Comparison of ENCODE assay signal across 12 mouse cellular contexts in the genomic region with DNA sequence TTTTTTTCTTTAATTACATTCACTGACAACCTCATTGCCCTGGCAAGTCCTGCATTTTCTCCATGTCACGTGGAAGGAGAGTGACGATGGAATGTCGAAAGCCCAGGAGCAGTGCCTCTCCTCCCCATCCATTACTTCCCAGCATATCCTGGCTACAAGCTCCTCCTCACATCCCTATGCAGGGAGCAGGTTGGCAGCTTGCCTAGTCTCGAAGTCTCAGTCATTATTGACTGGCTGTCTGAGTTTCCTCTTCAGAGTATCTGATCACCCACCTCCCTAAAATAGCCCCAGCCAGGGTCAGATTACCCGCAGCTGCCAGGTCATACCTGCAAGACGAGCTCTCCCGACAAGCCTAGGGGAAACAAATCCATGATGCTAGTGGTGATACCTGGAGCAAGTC.
DNase-seq lines count a peak whose midpoint lies in the region; ATAC-seq and TF ChIP-seq lines count a peak whose summit lies in the region.
"Had no signal": no experiment of that assay in that cellular context is flagged by ENCODE, and none has a peak within 500 bp of the region (broad histone marks: within the 10 kb centered on the region; RNA-seq: fewer than 3 reads in every experiment).

No protein-coding gene starts in this region.

- DNase-seq in adrenal gland, postnatal 10 days = peak; percentile 29
- no peak for DNase-seq in adrenal gland, postnatal 14 days
- peak; percentile 51 for DNase-seq in limb, embryonic 14.5 days (ENCODE audit: low spot score)
- no peak for DNase-seq in limb, embryonic 10.5 days (ENCODE audit: low spot score)
- peak; percentile 46 for DNase-seq in lung, postnatal 36 days
- no peak for DNase-seq in adipocyte (ENCODE audit: low spot score)
- DNase-seq in frontal cortex, postnatal 36 days (ENCODE audit: low spot score in 2 of 2) = no peak
- DNase-seq: liver, embryonic 13.5 days had no signal

- no peak overlapping the region for H3K9ac ChIP-seq in limb, embryonic 14.5 days (ENCODE audit: low read depth, low read length, severe bottlenecking)
- no peak overlapping the region for H3K9ac ChIP-seq in heart, embryonic 14.5 days (ENCODE audit: low read length)
- H3K9ac ChIP-seq: liver, embryonic 13.5 days; midbrain, embryonic 13.5 days; neural tube, embryonic 13.5 days had no signal

- no peaks in the 10 kb centered on the region for H3K9me3 ChIP-seq in limb, embryonic 14.5 days (ENCODE audit: control insufficient read depth, low read length)
- H3K9me3 ChIP-seq in limb, embryonic 10.5 days (replicated peaks) = no peaks in the 10 kb centered on the region
- H3K9me3 ChIP-seq in heart, embryonic 14.5 days (ENCODE audit: control insufficient read depth, low read length) = no peaks in the 10 kb centered on the region
- H3K9me3 ChIP-seq: liver, embryonic 13.5 days; midbrain, embryonic 13.5 days; neural tube, embryonic 13.5 days had no signal

- no peak for ATAC-seq in limb, embryonic 14.5 days (ENCODE audit: low FRiP score, low read depth)
- ATAC-seq in heart, embryonic 14.5 days (ENCODE audit: insufficient number of reproducible peaks, insufficient read depth, low FRiP score, low read depth) = peak; percentile 65; the same call in 1 of the 2 replicates

- no peak for TF ChIP-seq POLR2A in limb, embryonic 14.5 days (IDR thresholded peaks at IDR 0.05; ENCODE audit: borderline replicate concordance, extremely low read depth, insufficient read depth, insufficient read length)

- no peaks in the 10 kb centered on the region for H3K36me3 ChIP-seq in limb, embryonic 14.5 days (ENCODE audit: control insufficient read depth, insufficient read depth, low read length)
- H3K36me3 ChIP-seq in limb, embryonic 10.5 days = no peaks in the 10 kb centered on the region
- H3K36me3 ChIP-seq in heart, embryonic 14.5 days (ENCODE audit: control insufficient read depth, insufficient read depth, low read length) = no peaks in the 10 kb centered on the region
- H3K36me3 ChIP-seq: liver, embryonic 13.5 days; midbrain, embryonic 13.5 days; neural tube, embryonic 13.5 days had no signal

- no peak overlapping the region for H3K4me2 ChIP-seq in limb, embryonic 14.5 days (replicated peaks; ENCODE audit: low read depth, low read length, severe bottlenecking)
- peak overlapping the region; percentile 16; the same call in 1 of the 2 replicates for H3K4me2 ChIP-seq in heart, embryonic 14.5 days (ENCODE audit: low read length)
- H3K4me2 ChIP-seq: liver, embryonic 13.5 days; midbrain, embryonic 13.5 days; neural tube, embryonic 13.5 days had no signal

- H3K27ac ChIP-seq in limb, embryonic 14.5 days (replicated peaks; ENCODE audit: low read depth, low read length) = no peak overlapping the region
- no peak overlapping the region for H3K27ac ChIP-seq in limb, embryonic 10.5 days
- H3K27ac ChIP-seq in heart, embryonic 14.5 days (replicated peaks in 1 of 2; ENCODE audit: control insufficient read depth in 1 of 2, insufficient read depth in 1 of 2, low read depth in 2 of 2, low read length in 2 of 2) = peak overlapping the region; percentile 62 to 66
- H3K27ac ChIP-seq: kidney, postnatal 0 days; liver, embryonic 13.5 days; midbrain, embryonic 13.5 days; neural tube, embryonic 13.5 days had no signal

- H3K4me1 ChIP-seq in limb, embryonic 14.5 days (ENCODE audit: control insufficient read depth, insufficient read depth, low read length) = no peaks in the 10 kb centered on the region
- peaks cover 4% of the 10 kb centered on the region for H3K4me1 ChIP-seq in limb, embryonic 10.5 days
- peaks cover 8 to 22% of the 10 kb centered on the region in 2 experiments for H3K4me1 ChIP-seq in heart, embryonic 14.5 days (ENCODE audit: control insufficient read depth in 2 of 2, insufficient read depth in 2 of 2, low read length in 2 of 2)
- H3K4me1 ChIP-seq: liver, embryonic 13.5 days; neural tube, embryonic 13.5 days had no signal

- no peaks in the 10 kb centered on the region for H3K27me3 ChIP-seq in limb, embryonic 14.5 days (ENCODE audit: control insufficient read depth, insufficient read depth, low read length)
- no peaks in the 10 kb centered on the region for H3K27me3 ChIP-seq in limb, embryonic 10.5 days (ENCODE audit: low read depth, poor library complexity, severe bottlenecking)
- no peaks in the 10 kb centered on the region for H3K27me3 ChIP-seq in heart, embryonic 14.5 days (ENCODE audit: control insufficient read depth, insufficient read depth, low read length)
- H3K27me3 ChIP-seq: liver, embryonic 13.5 days; midbrain, embryonic 13.5 days; neural tube, embryonic 13.5 days had no signal

- WGBS in limb, embryonic 14.5 days = 48% methylated on average over 7 of the region's 7 CpGs
- 75% methylated on average over 7 of the region's 7 CpGs for WGBS in limb, embryonic 10.5 days
- WGBS in heart, embryonic 14.5 days = 4% methylated on average over 7 of the region's 7 CpGs

- H3K4me3 ChIP-seq in limb, embryonic 14.5 days (replicated peaks; ENCODE audit: low read length) = no peak overlapping the region
- no peak overlapping the region for H3K4me3 ChIP-seq in limb, embryonic 10.5 days
- H3K4me3 ChIP-seq in heart, embryonic 14.5 days (ENCODE audit: control insufficient read depth in 1 of 2, insufficient read depth in 1 of 2, low read depth in 1 of 2, low read length in 2 of 2) = no peak overlapping the region
- H3K4me3 ChIP-seq: liver, embryonic 13.5 days; midbrain, embryonic 13.5 days; neural tube, embryonic 13.5 days had no signal

Comparison
In these comparisons a context has a peak if more than half of its experiments do, and no peak if none do; other contexts are left out.
1. DNase-seq: peak in adrenal gland, postnatal 10 days (single experiment), limb, embryonic 14.5 days (single experiment) and lung, postnatal 36 days (single experiment); none in adrenal gland, postnatal 14 days (single experiment), limb, embryonic 10.5 days (single experiment), adipocyte (single experiment) and frontal cortex, postnatal 36 days (0 of 2).
2. H3K27ac ChIP-seq: peak in heart, embryonic 14.5 days (2 of 2); none in limb, embryonic 14.5 days (single experiment) and limb, embryonic 10.5 days (single experiment).